Mouse (Mus musculus) spleen, adult 2 months (tissue): ENCODE results near the gene Gm28230.

Source experiments
- CTCF ChIP-seq: fragments of 200-500 bp; IDR thresholded peaks from 2 replicates; pipeline ENCODE4 v1.5.1; 2011; ENCODE audit warnings: mild to moderate bottlenecking, inconsistent platforms; ENCODE audit not compliant: insufficient read depth, insufficient read length, insufficient replicate concordance; ENCODE audit errors: extremely low read depth
- POLR2A ChIP-seq: fragments of 200-500 bp; IDR thresholded peaks from 2 replicates; pipeline ENCODE4 v1.6.1; 2011; ENCODE audit warnings: low read depth, low read length, inconsistent platforms

GRCm38 (mm10) chr2:74731055-74731454 lies 4.5 kb downstream of the Gm28230 start:
- TF ChIP-seq POLR2A (no peak), CTCF (no peak)
